Mouse (Mus musculus): ENCODE measurements around the gene Inpp5d.

Inpp5d gene

GRCm38 (mm10) chr1:87699890-87700448, 79.9 kb downstream of the Inpp5d start:
- in situ Hi-C loops (cut with MboI, MseI): loop anchor here (10.0 kb wide), 1 partner anchor 1785 kb away; no protein-coding TSS in a partner anchor

- in situ Hi-C loops (cut with MboI, MseI): no loop called here
Measured at GRCm38 (mm10) chr1:87704230-87704629, 84.1 kb downstream of the Inpp5d start.

- in situ Hi-C loops (cut with MboI, MseI): no loop called here
Measured at GRCm38 (mm10) chr1:87706361-87706760, 86.2 kb downstream of the Inpp5d start.

- in situ Hi-C loops (cut with MboI, MseI): no loop called here
Measured at GRCm38 (mm10) chr1:87709020-87709419, 88.9 kb downstream of the Inpp5d start.

GRCm38 (mm10) chr1:87709661-87710270, 89.7 kb downstream of the Inpp5d start:
- in situ Hi-C loops (cut with MboI, MseI): no loop called here

GRCm38 (mm10) chr1:87711938-87712613, 92.0 kb downstream of the Inpp5d start:
- in situ Hi-C loops (cut with MboI, MseI): no loop called here

GRCm38 (mm10) chr1:87712614-87712971, 92.5 kb downstream of the Inpp5d start:
- in situ Hi-C loops (cut with MboI, MseI): no loop called here

- in situ Hi-C loops (cut with MboI, MseI): no loop called here
Measured at GRCm38 (mm10) chr1:87721382-87721781, 101.3 kb downstream of the Inpp5d start.

GRCm38 (mm10) chr1:87722081-87722480, 102.0 kb downstream of the Inpp5d start:
- in situ Hi-C loops (cut with MboI, MseI): no loop called here

GRCm38 (mm10) chr1:87723351-87723750, 103.2 kb downstream of the Inpp5d start:
- in situ Hi-C loops (cut with MboI, MseI): no loop called here

- in situ Hi-C loops (cut with MboI, MseI): no loop called here
Measured at GRCm38 (mm10) chr1:87729070-87729469, 109.0 kb downstream of the Inpp5d start.

GRCm38 (mm10) chr1:87729850-87730249, 109.7 kb downstream of the Inpp5d start:
- in situ Hi-C loops (cut with MboI, MseI): no loop called here

GRCm38 (mm10) chr1:87730271-87730670, 110.2 kb downstream of the Inpp5d start:
- in situ Hi-C loops (cut with MboI, MseI): no loop called here

- in situ Hi-C loops (cut with MboI, MseI): no loop called here
Measured at GRCm38 (mm10) chr1:87733212-87733611, 113.1 kb downstream of the Inpp5d start.

GRCm38 (mm10) chr1:87734153-87734552, 114.0 kb downstream of the Inpp5d start:
- in situ Hi-C loops (cut with MboI, MseI): no loop called here

- in situ Hi-C loops (cut with MboI, MseI): no loop called here
Measured at GRCm38 (mm10) chr1:87740584-87741290, 120.6 kb downstream of the Inpp5d start.

- in situ Hi-C loops (cut with MboI, MseI): no loop called here
Measured at GRCm38 (mm10) chr1:87749360-87749973, 129.4 kb downstream of the Inpp5d start.

- in situ Hi-C loops (cut with MboI, MseI): no loop called here
Measured at GRCm38 (mm10) chr1:87755641-87756470, 135.7 kb downstream of the Inpp5d start, which contains the start of gene Atg16l1. Atg16l1 (plus strand) TSS chr1:87755870.

GRCm38 (mm10) chr1:87763821-87764220, 143.7 kb downstream of the Inpp5d start:
- in situ Hi-C loops (cut with MboI, MseI): no loop called here

GRCm38 (mm10) chr1:87765741-87766140, 145.6 kb downstream of the Inpp5d start:
- in situ Hi-C loops (cut with MboI, MseI): no loop called here

- in situ Hi-C loops (cut with MboI, MseI): no loop called here
Measured at GRCm38 (mm10) chr1:87766233-87766632, 146.1 kb downstream of the Inpp5d start.

Data from T-helper 1 cell (primary cell).